Mouse (Mus musculus) lung, postnatal 4 days (tissue): ENCODE results near the gene Fga.
A peak's percentile ranks its signal among the peaks of the same experiment; 100 is the strongest.

ENCODE experiments used
- DNase-seq, 2 experiments: peaks; one replicate each; pipeline ENCODE4 v3.0.0; 2021

Fga gene

DNA sequence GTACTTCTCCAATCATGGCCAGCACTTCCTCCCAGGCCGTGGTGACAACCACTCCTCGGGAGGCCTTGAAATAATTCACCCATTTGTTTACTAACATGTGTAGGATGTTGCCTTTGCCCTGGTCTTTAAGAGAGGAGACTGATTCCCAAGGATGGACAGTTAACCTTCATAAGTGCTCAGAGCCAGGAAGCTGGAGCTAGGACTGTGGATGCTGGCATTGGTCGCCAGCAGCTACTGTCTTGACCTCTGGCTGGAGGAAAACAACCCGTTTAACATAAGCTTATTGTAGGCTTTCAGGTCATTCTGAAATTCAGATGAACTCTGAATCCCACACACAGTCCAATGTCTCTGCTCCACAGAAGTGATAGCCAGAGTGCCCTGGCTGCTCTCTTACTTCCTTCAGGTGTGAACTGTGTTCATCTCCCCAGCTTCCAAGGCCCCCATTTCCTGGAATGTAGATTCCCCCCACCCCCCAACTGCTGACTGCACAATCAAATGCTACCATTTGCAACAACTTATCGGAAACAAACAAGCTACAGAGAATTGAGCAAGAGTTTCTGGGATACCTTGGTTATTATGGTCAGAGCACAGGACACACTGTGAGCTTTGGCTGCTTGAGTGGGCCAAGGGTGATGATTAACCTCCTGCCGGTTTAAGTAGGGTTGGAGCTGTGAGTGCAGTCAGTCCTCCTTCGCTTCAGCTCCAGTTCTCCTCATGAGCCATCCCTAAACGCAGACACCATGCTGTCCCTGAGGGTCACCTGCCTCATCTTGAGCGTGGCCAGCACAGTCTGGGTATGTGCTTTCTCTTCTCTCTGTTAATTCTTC, at the start of gene Fga:
TSS of gene Fga (plus strand) at position 602 of the 827 bp plus-strand sequence.
- no peak for DNase-seq

DNA sequence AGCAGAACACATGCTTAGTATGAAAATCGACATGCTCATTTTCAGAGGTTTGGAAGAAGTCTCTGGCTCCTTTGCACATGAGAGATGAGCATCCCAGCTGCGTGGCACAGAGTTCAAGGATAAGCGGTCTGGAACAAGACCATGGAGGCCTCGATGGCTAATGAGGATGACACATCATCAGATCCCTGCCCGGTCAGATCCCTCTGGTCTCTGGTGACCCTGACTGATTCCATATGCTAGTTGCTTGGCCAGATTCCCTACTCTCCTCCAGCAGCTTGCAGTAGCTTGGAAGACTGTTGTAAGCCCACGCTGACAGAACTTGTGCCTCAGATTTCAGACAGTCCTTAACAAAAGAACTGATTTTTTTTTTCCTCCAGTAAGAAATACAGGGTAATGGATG, 45.1 kb upstream of the Fga start:
- peak; percentile 77 to 88 for DNase-seq

DNA sequence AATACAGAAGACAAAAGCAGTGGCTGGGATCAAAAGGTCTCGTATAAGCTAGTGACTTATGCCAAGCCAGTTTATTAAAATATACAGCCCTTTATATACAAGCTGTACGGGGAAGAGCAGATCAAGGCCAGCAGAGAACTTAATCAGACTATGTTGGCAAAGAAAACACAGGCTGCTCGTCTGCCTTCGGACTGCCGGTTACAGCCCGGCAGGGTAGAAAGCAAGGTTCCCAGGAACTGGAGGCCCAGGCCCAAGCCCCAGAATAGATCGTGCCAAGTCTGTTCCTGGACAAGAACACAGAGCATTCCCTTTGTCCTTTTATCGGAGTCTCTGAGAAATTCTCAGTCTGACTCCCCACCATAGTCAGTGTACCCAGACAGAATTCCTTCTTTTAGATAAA, 44.0 kb upstream of the Fga start:
- DNase-seq = no peak

DNA sequence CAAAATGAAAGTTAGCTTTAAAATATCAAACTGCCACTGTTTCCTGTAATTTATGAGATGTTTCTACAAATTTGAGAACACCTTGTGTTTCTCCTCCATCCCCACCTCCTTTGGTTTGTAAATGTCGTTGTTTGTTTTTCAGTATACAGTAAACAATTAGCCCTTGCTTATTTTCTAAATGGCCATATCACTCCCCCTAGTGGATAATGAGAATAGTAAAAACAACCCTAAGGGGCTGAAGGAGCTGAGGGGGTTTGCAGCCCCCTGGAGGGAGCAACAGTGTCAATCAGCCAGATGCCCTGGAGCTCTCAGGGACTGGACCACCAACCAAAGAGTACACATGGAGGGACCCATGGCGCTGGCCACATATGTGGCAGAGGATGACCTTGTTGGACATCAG, 41.0 kb upstream of the Fga start:
- DNase-seq = no peak

DNA sequence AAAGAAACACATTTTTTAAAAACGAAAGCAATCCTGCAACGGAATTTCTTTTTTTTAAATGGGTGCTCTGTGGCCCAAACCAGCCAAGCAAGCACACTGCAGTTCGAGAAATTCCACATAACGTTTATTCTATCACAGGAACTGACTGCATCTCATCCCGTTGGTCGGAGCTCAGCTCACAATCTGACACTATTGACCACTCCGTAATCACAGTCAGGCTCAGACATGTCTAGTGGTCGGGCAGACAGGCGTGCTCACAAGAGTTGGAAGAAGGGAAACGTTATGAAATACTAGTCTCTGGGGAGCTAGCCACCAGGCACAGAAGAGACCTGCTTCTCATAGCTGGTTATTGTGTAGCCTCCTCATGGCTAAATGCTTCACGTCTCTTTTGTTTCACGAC, 33.9 kb upstream of the Fga start:
- DNase-seq = no peak

DNA sequence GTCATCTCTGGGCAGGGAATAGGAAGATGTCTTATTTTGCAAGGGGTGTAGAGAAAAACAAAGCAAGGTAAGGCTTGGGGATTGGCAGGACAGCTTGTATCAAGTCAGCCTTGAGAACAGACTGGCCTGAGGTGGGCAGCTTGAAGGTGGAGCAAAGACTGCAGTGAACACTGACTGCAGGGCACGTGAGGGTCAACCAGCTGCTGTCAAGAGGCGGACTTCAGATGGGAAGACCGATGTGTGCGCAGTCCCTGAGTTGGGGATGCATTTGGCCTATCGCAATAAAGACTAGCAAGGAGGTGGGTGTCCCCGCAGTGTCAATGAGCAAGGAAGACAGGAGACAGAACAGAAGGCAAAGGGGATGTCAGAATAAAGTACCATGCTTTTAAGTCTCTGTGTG, 32.9 kb upstream of the Fga start:
- no peak for DNase-seq

DNA sequence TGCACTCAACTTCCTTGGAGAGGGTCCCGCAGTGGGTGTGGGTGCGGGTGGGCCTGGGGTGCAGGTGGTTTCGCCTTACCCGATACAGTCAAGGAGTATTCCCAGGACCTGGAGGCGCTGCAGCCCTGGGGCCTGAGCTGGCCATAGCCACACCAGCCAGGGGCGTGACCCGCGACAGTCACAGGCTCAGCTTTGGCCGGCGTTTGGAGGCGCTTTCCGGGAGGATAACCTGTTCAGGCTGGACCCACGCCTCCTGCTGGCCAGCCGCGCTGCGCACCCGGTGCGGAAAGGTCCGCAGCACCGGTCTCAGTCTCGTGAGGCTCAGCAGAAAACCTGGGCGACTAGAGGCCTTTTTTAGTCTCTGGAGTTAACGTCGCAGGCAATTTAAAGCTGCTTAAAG, 30.5 kb upstream of the Fga start:
- peak; percentile 75 to 78 for DNase-seq

DNA sequence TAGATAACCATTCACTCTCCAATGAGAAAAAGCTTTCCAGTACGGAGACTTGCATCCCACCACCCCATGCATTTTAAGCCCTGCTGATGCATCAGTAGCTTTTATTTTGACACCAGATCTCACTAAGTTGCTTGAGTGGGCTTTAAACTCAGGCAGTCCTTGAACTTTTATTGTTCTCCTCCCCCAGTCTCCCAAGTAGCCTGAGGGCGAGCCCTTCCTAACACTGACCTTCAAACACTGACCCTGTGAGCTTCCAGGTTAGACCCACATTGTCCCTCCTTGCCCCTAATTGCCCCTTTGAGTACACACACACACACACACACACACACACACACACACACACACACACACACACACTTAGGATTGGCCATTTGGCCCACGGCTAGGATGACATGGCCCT, 29.2 kb upstream of the Fga start:
- no peak for DNase-seq

DNA sequence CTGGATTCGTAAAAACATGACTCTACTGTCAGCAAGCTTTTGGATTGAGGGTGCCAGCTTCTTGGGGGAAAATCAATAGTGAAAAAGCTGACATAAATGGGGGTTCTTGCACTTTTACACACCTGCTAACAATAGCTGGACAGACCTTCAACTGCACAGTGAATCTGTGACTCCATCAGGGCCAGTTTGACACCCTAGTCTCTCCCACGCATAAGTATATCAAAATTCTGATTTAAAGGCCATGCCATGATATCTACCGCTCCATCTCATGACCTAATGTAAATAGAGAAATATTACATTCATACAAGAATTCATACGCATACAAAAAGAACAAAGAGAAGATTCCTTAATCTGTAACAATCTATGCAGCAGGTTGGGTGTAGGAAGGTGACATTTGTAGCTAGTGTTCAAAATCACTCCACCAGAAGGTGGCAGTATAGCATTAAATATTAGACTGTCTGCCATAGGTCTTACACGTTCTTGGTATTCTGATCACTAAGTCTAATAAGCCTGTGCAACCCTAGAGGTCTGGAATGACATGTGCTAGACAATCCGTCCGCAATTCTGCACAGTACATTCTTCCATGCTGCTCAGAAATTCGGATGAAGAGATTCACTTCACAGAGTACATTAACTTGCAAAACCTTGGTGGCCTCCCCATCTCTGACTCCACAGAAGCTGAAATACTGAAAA, 27.0 kb upstream of the Fga start:
- peak in 1 of 2 experiments; percentile 39 for DNase-seq

DNA sequence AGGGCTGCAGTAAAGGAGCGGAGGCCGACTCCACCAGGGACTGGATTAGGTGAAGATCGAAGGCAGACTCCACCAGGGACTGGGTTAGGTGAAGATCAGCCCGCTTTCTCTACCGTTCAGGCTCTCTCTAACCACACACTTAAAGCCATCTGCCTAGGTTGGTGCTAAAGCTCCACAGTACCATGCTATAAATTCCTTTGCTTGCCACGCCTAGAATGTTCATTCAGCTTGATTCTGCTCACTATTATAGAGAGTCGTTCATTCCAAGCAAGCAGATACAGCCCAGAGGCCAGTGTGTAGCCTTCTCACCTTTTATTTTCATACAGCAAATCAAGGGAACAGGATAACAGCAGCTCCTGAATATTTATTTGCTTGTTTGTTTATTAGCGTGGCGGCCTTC, 25.9 kb upstream of the Fga start:
- no peak for DNase-seq

DNA sequence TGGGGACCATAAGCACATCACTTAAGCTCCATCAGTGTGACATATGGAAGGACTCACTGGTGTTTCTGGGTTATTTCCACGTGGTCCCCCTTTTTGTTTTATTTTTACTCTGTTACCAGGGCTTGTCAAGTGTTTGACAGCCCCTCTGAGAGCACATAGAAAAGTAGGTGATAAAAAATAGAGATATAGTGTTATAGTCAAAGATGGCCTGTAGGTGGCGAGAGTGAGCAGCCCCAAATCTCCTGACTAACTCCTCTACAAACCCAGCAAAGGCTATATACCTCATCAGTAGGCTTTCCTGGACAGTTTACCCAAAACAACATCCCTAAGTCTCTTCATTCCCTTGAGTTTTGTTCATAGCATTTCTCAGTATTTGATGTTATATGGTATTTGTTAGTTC, 23.7 kb upstream of the Fga start:
- DNase-seq = peak in 1 of 2 experiments; percentile 28

DNA sequence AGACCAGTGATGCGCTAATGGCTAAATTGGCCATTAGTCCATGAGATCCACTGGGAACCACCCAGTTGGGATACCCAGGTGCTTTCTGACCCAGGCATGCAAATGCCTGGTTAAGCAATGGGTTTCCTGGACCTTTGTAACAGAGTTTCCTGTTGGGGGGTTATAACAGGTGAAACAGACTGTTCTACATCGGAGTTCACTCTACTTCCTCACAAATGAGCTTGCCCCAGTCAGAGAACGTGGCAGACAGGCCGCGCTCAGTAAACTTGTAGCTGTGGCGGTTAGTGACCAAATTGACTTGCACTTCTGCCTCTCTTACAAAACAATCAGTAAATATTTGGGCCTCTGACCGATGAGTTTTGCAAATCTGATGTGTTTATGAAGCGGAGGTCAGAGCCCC, 22.8 kb upstream of the Fga start:
- no peak for DNase-seq

DNA sequence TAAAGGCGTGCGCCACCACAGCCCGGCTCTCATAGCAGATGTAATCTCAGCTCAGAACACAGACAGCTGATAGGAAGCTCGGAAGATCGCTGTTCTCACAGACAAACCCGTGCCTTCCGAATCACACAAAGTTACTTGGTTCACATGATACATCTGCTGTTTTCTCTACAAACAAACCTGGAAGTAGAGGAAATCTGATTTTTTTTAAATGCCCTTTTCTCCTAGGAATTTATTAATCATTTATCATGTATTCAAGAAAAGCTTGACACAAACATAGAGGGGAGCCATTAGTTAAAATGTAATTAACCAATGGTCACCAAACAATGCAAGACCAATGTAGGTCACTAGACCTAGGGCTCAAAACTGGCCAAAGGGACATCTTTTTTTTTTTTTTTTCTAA, 21.1 kb upstream of the Fga start:
- no peak for DNase-seq

DNA sequence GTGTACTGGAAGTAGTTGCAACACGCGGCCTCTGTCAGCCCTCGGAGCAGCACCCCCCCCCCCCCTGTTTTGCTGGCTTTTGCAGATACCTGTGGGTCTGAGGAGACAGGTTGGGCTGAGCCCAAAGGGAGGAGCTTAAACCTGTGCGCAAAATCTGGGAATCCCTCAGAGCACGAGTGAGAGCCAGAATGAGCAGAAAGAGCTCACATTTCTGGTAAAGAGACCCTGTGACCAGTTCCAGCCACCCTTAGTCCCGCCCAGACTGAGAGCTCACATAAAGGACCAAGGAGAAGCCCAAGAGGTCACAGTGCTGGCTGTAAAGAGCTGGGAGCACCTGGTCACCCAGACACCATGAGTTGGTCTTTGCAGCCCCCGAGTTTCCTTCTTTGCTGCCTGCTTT, 18.3 kb upstream of the Fga start, which contains the start of gene Fgg:
TSS of gene Fgg (plus strand) at position 168 of the 400 bp plus-strand sequence.
- no peak for DNase-seq

DNA sequence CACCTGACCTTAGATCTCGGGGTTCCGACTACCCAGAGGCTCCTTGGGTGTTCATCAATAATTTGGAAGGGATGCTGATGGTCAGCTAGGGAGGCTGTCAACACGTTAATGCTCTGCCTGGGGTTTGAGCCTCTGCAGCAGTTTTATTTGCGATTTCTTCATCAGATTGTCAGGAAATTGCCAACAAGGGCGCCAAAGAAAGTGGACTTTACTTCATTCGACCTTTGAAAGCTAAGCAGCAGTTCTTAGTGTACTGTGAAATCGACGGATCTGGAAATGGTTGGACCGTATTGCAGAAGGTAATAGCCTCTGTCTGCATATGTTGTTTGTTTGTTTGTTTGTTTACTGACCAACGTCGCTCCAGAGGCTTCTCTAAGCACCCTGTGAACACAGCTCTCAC, 15.6 kb upstream of the Fga start:
- no peak for DNase-seq

DNA sequence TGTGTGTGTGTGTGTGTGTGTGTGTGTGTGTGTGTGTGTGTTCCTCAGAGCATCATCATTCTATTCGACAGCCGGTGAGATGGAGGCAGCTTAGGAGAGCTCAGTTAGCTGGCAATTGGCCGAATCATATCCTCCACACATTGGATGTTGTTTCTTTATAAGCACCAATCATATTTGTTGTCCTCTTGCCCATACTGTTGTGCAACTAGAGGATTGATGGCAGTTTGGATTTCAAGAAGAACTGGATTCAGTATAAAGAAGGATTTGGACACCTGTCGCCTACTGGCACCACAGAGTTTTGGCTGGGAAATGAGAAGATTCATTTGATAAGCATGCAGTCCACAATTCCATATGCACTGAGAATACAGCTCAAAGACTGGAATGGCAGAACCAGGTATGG, 14.7 kb upstream of the Fga start:
- no peak for DNase-seq

DNA sequence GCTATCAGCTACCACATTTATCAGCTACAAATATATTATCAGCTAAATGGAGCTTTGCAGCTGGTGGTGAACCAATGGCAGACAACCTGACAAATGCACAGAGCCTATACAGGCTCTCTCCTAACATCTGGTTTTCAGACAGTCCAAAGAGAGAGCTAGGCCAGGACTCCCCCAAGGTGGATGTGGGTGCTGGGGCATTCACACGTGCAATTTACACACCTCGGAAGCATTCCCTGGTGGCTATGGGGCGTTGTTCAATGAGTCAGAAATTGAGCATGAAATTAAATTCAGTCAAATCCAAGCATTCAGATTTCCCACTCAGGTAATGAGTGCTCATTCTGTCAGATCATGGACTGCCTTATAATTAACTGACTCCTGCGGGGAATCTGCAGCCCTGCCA, 14.3 kb upstream of the Fga start:
- DNase-seq = no peak

DNA sequence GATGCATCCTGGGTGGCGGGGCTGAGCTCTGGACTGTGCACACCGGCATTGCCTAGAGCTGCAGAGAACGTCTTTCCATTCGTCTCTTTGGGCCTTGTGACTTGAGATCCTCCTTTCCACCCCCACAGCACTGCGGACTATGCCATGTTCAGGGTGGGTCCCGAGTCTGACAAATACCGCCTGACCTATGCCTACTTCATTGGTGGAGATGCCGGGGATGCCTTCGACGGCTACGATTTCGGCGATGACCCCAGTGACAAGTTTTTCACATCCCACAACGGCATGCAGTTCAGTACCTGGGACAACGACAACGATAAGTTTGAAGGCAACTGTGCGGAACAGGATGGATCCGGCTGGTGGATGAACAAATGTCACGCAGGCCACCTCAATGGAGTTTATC, 13.2 kb upstream of the Fga start:
- DNase-seq = no peak

DNA sequence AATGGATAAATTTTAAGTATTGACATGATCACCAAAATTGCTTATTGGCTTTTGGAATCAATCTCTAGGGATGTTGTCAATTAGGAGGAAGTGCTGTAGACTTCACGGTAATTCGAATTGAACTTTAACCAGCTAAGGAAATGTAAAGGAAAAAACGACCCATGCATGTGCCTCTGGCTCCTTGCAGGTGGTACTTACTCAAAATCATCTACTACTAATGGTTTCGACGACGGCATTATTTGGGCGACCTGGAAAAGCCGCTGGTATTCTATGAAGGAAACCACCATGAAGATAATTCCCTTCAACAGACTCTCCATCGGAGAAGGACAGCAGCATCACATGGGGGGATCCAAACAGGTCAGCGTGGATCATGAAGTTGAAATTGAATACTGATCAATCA, 11.9 kb upstream of the Fga start:
- DNase-seq = no peak

DNA sequence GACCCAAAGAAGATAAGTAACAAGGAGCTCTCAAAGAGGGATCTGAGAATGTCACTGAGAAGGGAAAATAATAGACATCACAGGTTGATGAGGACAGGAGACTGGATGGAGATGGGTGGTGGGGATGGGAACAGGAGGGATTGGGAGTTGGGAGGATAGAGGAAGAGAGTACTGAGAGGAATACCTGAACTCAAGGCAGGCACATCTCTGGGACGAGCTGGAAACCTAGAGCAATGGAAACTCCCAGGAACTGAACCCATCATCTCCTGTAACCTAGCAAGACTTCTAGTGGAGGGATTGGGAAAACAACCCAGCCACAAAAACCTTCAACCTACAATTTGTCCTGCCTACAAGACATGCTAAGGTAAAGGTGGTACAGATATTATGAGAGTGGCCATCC, 9.6 kb upstream of the Fga start:
- no peak for DNase-seq

DNA sequence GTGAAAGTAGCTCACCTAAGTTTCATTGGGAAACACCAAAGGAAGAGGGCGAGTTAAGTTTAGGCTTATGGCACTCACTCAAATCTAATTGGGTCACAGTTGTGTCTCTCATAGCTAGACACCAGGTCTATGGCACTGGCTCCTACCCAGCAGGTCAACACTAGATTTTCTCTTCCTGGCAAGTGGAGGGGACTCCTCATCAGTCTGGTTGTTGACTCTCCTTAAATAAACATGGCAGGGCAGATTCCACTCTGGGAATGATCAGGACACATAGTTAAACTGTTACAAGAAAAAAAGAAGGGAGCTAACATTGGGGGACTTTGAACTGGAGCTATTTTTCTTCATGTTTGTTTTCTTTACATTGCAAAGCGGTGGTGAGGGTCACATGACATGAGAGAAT, 5.5 kb upstream of the Fga start:
- DNase-seq = no peak

DNA sequence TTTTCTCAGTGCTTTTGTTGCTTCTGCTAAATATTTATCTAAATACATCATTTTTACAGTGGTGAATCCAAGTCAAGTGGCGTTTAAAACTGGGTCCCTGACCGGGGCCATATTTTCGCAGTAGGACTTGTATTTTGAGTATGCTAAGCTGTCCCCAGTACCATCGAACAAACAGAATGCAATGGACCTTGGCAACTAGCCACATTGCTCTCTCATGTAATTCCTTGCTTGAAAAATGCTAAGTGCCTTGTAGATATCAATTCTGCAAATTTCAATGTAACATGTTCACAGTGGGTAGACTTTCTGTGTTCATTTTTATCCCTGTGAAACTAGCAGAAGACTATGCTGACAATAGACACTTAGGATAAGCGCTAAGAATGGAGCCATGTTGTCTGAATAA, 4.7 kb upstream of the Fga start:
- no peak for DNase-seq

DNA sequence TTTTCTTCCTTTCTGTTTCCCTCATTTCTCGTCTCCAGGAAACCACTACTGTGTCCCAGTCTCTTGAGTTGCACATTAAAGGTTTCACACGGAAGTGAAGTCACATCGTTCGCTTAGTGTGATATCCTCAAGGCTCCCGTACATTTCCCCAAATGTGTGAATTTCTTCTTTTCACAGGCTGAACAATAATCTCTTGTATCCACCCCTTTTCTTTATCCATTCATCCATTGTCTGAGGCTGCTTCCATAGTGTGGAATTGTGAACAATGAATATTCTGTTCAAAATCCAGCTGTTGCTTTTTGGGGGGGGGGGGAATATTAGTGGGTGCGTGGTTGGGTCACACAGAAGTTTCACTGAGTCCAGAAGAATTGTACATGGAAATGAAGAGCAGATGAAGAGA, 840 bp upstream of the Fga start:
- DNase-seq = no peak

DNA sequence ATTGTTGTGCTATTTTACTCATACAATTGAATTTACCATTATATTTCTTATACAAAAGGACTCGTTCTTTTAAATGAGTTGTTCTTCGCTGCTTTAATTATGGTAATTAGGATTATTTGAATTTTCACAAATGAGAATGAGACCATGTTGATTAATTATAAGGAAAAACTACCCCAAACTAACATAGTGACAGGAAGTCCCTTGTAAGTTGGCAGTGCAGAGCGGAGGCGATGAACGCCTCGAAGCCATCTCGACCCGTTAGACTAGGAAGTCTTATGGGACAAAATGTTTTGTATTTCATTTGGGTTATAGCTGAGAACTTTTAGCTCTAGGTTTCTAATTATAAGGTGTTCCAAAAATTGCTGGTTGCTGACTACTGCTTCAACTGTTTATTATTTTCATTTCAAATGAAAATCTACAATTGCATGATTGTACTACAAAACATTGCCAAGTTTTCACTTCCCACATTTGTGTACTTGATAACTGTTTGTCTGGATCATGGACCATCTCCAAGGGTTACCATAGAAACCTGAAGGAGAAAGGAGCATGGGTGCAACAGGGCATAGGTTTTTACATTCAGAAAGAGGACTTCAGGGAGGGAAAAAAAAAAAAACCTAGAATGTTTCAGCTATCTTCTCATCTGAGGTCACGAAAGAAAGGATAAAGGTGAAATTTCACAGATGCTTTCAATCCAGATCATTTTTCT, 1.8 kb downstream of the Fga start:
- no peak for DNase-seq
